Mouse (Mus musculus) ES-Bruce4 (cell line): ENCODE data around the gene Gpr179.

Experiments
- CTCF ChIP-seq: IDR thresholded peaks from one replicate; pipeline ENCODE4 v1.8.1; 2011; ENCODE audit warnings: low read depth, low read length
- POLR2A ChIP-seq: IDR thresholded peaks from one replicate; pipeline ENCODE4 v1.8.1; 2011; ENCODE audit warnings: low read length; ENCODE audit not compliant: insufficient read depth

GRCm38 (mm10) chr11:97394146-97394545, 42.3 kb upstream of the Gpr179 start:
- TF ChIP-seq CTCF (no peak), POLR2A (no peak)
